Mouse (Mus musculus) cortical plate, adult 2 months (tissue): Measurements from ENCODE around the gene Ms4a1.

Source experiments
- CTCF ChIP-seq: fragments of 200-500 bp; IDR thresholded peaks from 2 replicates; pipeline ENCODE4 v1.5.1; 2011; ENCODE audit warnings: mild to moderate bottlenecking, control low read depth, low read length; ENCODE audit not compliant: insufficient read depth; ENCODE audit errors: extremely low read depth
- POLR2A ChIP-seq: fragments of 200-500 bp; IDR thresholded peaks from 2 replicates; pipeline ENCODE4 v1.6.1; 2011; ENCODE audit warnings: mild to moderate bottlenecking, low read length, control low read depth; ENCODE audit not compliant: insufficient read depth; ENCODE audit errors: extremely low read depth

DNA sequence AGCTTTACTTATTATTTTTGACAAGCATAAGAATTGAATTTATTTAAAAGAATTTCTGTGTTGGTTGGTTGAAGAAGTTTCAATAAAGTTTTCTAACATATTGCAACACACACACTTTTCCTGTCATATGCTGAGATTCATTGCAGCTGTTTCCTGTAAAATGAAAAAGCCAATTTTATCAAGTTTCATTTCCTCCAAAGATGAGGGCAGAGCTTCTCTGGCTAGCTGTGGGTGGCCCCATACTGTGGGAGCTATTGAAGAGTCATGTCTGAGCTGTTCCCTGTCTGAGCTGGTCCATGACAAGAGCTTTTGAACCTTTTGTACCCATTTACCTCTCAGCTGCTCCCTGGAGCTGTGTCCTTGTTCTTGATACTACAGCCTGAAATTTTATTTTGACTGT is 21.8 kb downstream of the Ms4a1 start:
- TF ChIP-seq POLR2A (no peak), CTCF (no peak)
